Mouse (Mus musculus): ENCODE data around the gene Gart.
"Not testable (repeated sequence)": the region's sequence is repeated elsewhere in the genome, so short reads cannot be mapped to it uniquely, and the experiment has no call there.

Gart gene

GRCm38 (mm10) chr16:91647461-91648219 is 888 bp upstream of the Gart start, which contains the start of gene Son:
Gene Son (plus strand): TSS chr16:91647506.
- DNase-seq = peak; percentile 96 to 98

- peak in 1 of 2 experiments; percentile 28 for DNase-seq
Measured at GRCm38 (mm10) chr16:91645995-91646602, 653 bp downstream of the Gart start.

- DNase-seq = not testable (repeated sequence)
Measured at GRCm38 (mm10) chr16:91645420-91645819, 1.3 kb downstream of the Gart start.

- no peak for DNase-seq
Measured at GRCm38 (mm10) chr16:91644901-91645300, 1.9 kb downstream of the Gart start.

- DNase-seq = no peak
Measured at GRCm38 (mm10) chr16:91640171-91640570, 6.6 kb downstream of the Gart start.

- DNase-seq = no peak
Measured at GRCm38 (mm10) chr16:91639636-91640035, 7.1 kb downstream of the Gart start.

- no peak for DNase-seq
Measured at GRCm38 (mm10) chr16:91639161-91639560, 7.6 kb downstream of the Gart start.

GRCm38 (mm10) chr16:91633641-91634040 is 13.1 kb downstream of the Gart start:
- DNase-seq = no peak

GRCm38 (mm10) chr16:91632940-91633339 is 13.8 kb downstream of the Gart start:
- no peak for DNase-seq

- no peak for DNase-seq
Measured at GRCm38 (mm10) chr16:91632439-91632838, 14.3 kb downstream of the Gart start.

GRCm38 (mm10) chr16:91630584-91630983 is 16.2 kb downstream of the Gart start:
- no peak for DNase-seq

GRCm38 (mm10) chr16:91629749-91630148 is 17.0 kb downstream of the Gart start:
- no peak for DNase-seq

- DNase-seq = no peak
Measured at GRCm38 (mm10) chr16:91628673-91629072, 18.1 kb downstream of the Gart start.

GRCm38 (mm10) chr16:91627831-91628230 is 18.9 kb downstream of the Gart start:
- no peak for DNase-seq

- no peak for DNase-seq
Measured at GRCm38 (mm10) chr16:91623074-91623473, 23.7 kb downstream of the Gart start.

GRCm38 (mm10) chr16:91620991-91621390 is 25.8 kb downstream of the Gart start:
- no peak for DNase-seq

GRCm38 (mm10) chr16:91620185-91620584 is 26.6 kb downstream of the Gart start:
- DNase-seq = no peak

GRCm38 (mm10) chr16:91618511-91619501 is 27.9 kb downstream of the Gart start, which contains the start of gene Dnajc28:
Gene Dnajc28 (minus strand): TSS chr16:91619026.
- DNase-seq = peak; percentile 92

GRCm38 (mm10) chr16:91614552-91614951 is 32.2 kb downstream of the Gart start:
- DNase-seq = no peak

GRCm38 (mm10) chr16:91612525-91612924 is 34.2 kb downstream of the Gart start:
- DNase-seq = no peak

- no peak for DNase-seq
Measured at GRCm38 (mm10) chr16:91611248-91611647, 35.5 kb downstream of the Gart start.

- DNase-seq = peak; percentile 53 to 61
Measured at GRCm38 (mm10) chr16:91609501-91610245, 37.1 kb downstream of the Gart start.
